Comparison of ENCODE assay signal across 8 mouse cellular contexts in the genomic region with DNA sequence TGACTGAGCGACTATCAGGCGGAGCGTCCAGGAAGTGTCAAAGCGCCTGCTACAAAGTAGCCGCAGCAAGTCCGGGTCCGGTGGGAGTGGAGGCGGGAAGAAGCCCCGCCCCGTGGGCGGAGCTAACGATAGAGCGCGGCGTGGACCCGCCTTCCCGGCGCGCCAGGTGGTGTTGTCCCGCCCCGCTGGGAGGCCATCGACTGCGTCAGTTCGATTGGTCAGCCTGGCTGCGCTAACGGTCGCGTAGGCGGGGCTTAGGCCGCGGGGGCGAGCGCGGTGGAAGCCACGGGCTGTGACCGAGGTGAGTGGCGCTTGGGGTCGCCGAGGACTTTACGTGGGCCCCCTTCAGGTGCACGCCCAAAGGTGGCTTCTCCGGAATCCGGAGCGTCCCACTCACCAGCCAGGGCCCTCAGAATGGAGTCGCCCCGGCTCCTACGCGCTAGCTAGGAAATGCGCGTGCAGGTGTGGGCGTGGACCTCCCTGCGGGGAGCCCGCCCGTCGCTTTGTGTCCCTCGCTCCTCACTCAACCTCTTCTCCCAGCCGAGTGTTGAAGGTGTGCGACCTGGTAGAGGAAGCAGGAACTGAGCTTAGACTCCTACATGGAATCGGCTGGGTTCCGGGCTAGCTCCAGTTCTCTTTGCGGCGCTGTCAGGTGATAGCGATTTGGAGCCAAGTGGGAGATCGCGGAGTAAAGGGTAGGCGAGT. TPM values are rescaled to one million over a fixed set of nuclear protein-coding genes. Genes with fewer than 3 reads are reported as not detected.
DNase-seq lines count a peak whose midpoint lies in the region; ATAC-seq and TF ChIP-seq lines count a peak whose summit lies in the region.

Gene Cep70 (plus strand): TSS at position 178 of the 705 bp plus-strand sequence.

- under 1% methylated on average over 66 of the region's 66 CpGs for WGBS in forebrain, embryonic 16.5 days
- WGBS in lung, embryonic 15.5 days = under 1% methylated on average over 63 of the region's 66 CpGs

- H3K27ac ChIP-seq in forebrain, embryonic 16.5 days (ENCODE audit: low read length) = peak within 1 kb of the TSS; percentile 86
- H3K27ac ChIP-seq in lung, embryonic 15.5 days = peak within 1 kb of the TSS; percentile 86

- peak within 1 kb of the TSS; percentile 70 for H3K4me2 ChIP-seq in forebrain, embryonic 16.5 days (ENCODE audit: low read length)
- peak within 1 kb of the TSS; percentile 61 for H3K4me2 ChIP-seq in lung, embryonic 15.5 days

- DNase-seq in G1E (ENCODE audit: low spot score) = no peak
- DNase-seq in cerebellum, adult 18-20 months = peak; percentile 97 to 99
- peak; percentile 96 for DNase-seq in heart, postnatal 4 days
- peak; percentile 93 to 95 for DNase-seq in layer of hippocampus, adult 8-10 months (ENCODE audit: low spot score in 2 of 2)
- DNase-seq in ovary, adult 18-20 months (ENCODE audit: low spot score) = peak; percentile 92
- peak; percentile 96 for DNase-seq in thymus, postnatal 0 days (ENCODE audit: low spot score)

- TF ChIP-seq CTCF in G1E (IDR thresholded peaks at IDR 0.05; ENCODE audit: low read depth, low read length) = no peak

- H3K9ac ChIP-seq in forebrain, embryonic 16.5 days (replicated peaks; ENCODE audit: low read depth, low read length) = peak within 1 kb of the TSS; percentile 90
- H3K9ac ChIP-seq in lung, embryonic 15.5 days = peak within 1 kb of the TSS; percentile 77

- H3K27me3 ChIP-seq in G1E (ENCODE audit: insufficient read depth, low read length) = no peaks in the 10 kb centered on the region
- H3K27me3 ChIP-seq in forebrain, embryonic 16.5 days (replicated peaks; ENCODE audit: control insufficient read depth, insufficient read depth, low read length) = no peaks in the 10 kb centered on the region
- no peaks in the 10 kb centered on the region for H3K27me3 ChIP-seq in lung, embryonic 15.5 days

- peak within 1 kb of the TSS; percentile 86 for H3K4me3 ChIP-seq in G1E (ENCODE audit: low read depth, low read length)
- peak within 1 kb of the TSS; percentile 98 for H3K4me3 ChIP-seq in forebrain, embryonic 16.5 days (replicated peaks; ENCODE audit: low read length)
- H3K4me3 ChIP-seq in lung, embryonic 15.5 days = peak within 1 kb of the TSS; percentile 95

- H3K9me3 ChIP-seq in G1E (replicated peaks) = no peaks in the 10 kb centered on the region
- no peaks in the 10 kb centered on the region for H3K9me3 ChIP-seq in forebrain, embryonic 16.5 days (ENCODE audit: control insufficient read depth, low read length)
- no peaks in the 10 kb centered on the region for H3K9me3 ChIP-seq in lung, embryonic 15.5 days

- H3K36me3 ChIP-seq in G1E (replicated peaks) = peaks cover 24% of the 10 kb centered on the region
- H3K36me3 ChIP-seq in forebrain, embryonic 16.5 days (ENCODE audit: control insufficient read depth, insufficient read depth) = no peaks in the 10 kb centered on the region; the same call in 1 of the 2 replicates
- 0 out of 2 replicates have a peak, but pooled peaks cover 3% of the 10 kb centered on the region for H3K36me3 ChIP-seq in lung, embryonic 15.5 days

- ATAC-seq in G1E (ENCODE audit: extremely low read depth, insufficient number of reproducible peaks, low FRiP score, poor library complexity, severe bottlenecking) = peak; percentile 55
- ATAC-seq in forebrain, embryonic 16.5 days = peak; percentile 95
- peak; percentile 98 for ATAC-seq in lung, embryonic 15.5 days (ENCODE audit: borderline replicate concordance, extremely low read depth, low FRiP score, low TSS enrichment)

- peaks cover 77% of the 10 kb centered on the region for H3K4me1 ChIP-seq in G1E (ENCODE audit: insufficient read depth, low read depth, low read length)
- peaks cover 16% of the 10 kb centered on the region for H3K4me1 ChIP-seq in forebrain, embryonic 16.5 days (replicated peaks; ENCODE audit: control insufficient read depth, insufficient read depth, low read length)
- 0 out of 2 replicates have a peak, but pooled peaks cover 5% of the 10 kb centered on the region for H3K4me1 ChIP-seq in lung, embryonic 15.5 days

RNA-seq across cellular contexts. Expression of gene Cep70, which starts in this region (rescaled TPM):
- total RNA-seq in G1E (2014; fragmentation: Nextera tagmentation) (126 and 147 TPM in 2 replicates), G1E (2017) (36.4 and 45.5 TPM in 2 replicates)
- 2.3 and 4.2 TPM in 2 replicates for polyA plus RNA-seq in G1E (2012)
- 81.5 and 84.4 TPM in 2 replicates for polyA plus RNA-seq in forebrain, embryonic 16.5 days (2015; fragmentation: Nextera tagmentation; extraction: Ambion mirVana)
- total RNA-seq in heart, postnatal 4 days (2021) = 10 to 100 TPM; 12.7 to 13.9 TPM
- total RNA-seq in layer of hippocampus, adult 8-10 months (2022) = 10 to 100 TPM; 24.5 to 34.6 (median 28.8) TPM
- 32.5 and 34.7 TPM in 2 replicates for polyA plus RNA-seq in lung, embryonic 15.5 days (2015; fragmentation: Nextera tagmentation; extraction: Ambion mirVana)
- polyA plus RNA-seq in thymus, postnatal 0 days (2015; fragmentation: Nextera tagmentation; extraction: Ambion mirVana) = 39.0 and 40.4 TPM in 2 replicates
